Mouse (Mus musculus) embryonic facial prominence, embryonic 11.5 days (tissue): ENCODE data around the gene Asxl1. TPM values are rescaled to one million over a fixed set of nuclear protein-coding genes. Genes with fewer than 3 reads are reported as not detected.

Experiments
- ATAC-seq: fragments of 200-750 bp; cut with Nextera tagmentation; replicated peaks from 2 replicates; pipeline ENCODE4 v1.8.0; 2017; ENCODE audit warnings: low read depth; ENCODE audit not compliant: insufficient number of reproducible peaks, low FRiP score, low TSS enrichment
- DNase-seq: peaks from one replicate; pipeline ENCODE4 v3.0.0-alpha.2; 2015; ENCODE audit warnings: low spot score
- H3K27ac ChIP-seq: fragments of 300-500 bp; sonication (generic); replicated peaks from 2 replicates; pipeline ENCODE4 v1.5.1; 2014; ENCODE audit warnings: mild to moderate bottlenecking, low read depth, low read length, control low read depth
- H3K27me3 ChIP-seq: fragments of 300-500 bp; sonication (generic); 2 replicates; pipeline ENCODE4 v1.6.1; 2014; ENCODE audit warnings: mild to moderate bottlenecking, low read length, moderate library complexity, mixed read lengths; ENCODE audit not compliant: control insufficient read depth, insufficient read depth
- H3K36me3 ChIP-seq: fragments of 300-500 bp; sonication (generic); replicated peaks from 2 replicates; pipeline ENCODE4 v1.6.1; 2014; ENCODE audit warnings: low read depth, mild to moderate bottlenecking, low read length, moderate library complexity, mixed read lengths; ENCODE audit not compliant: control insufficient read depth, insufficient read depth
- H3K4me1 ChIP-seq: fragments of 300-500 bp; sonication (generic); 2 replicates; pipeline ENCODE4 v1.6.1; 2014; ENCODE audit warnings: low read length, mixed read lengths; ENCODE audit not compliant: control insufficient read depth, insufficient read depth
- H3K4me2 ChIP-seq: fragments of 300-500 bp; sonication (generic); 2 replicates; pipeline ENCODE4 v1.6.1; 2014; ENCODE audit warnings: low read depth, mild to moderate bottlenecking, control low read depth, low read length, moderate library complexity
- H3K4me3 ChIP-seq: fragments of 300-500 bp; sonication (generic); 2 replicates; pipeline ENCODE4 v1.5.1; 2014; ENCODE audit warnings: low read depth, low read length, control low read depth
- H3K9ac ChIP-seq: fragments of 300-500 bp; sonication (generic); replicated peaks from 2 replicates; pipeline ENCODE4 v1.6.1; 2014; ENCODE audit warnings: mild to moderate bottlenecking, control low read depth, low read length
- H3K9me3 ChIP-seq: fragments of 300-500 bp; sonication (generic); replicated peaks from 2 replicates; pipeline ENCODE4 v1.6.1; 2016; ENCODE audit warnings: mild to moderate bottlenecking, low read length, inconsistent platforms, mixed read lengths; ENCODE audit not compliant: control insufficient read depth
- WGBS: fragments of 180-500 bp; shearing (Covaris S2); extraction: QIAGEN DNeasy Blood & Tissue Kit; methylation state at CpG from one replicate; pipeline ENCODE4 v1.1.7; 2014; 5-methylcytosine and 5-hydroxymethylcytosine counted together
- polyA plus RNA-seq: library from polyadenylated mRNA; unstranded; fragments of >200 nt; fragmentation: Nextera tagmentation; extraction: Ambion mirVana; gene quantifications from 2 replicates; pipeline ENCODE4 v1.2.1, GENCODE M21; 2014

The Asxl1 gene
- polyA plus RNA-seq, 1 experiment from 2014 or later, result 21.0 TPM

DNA sequence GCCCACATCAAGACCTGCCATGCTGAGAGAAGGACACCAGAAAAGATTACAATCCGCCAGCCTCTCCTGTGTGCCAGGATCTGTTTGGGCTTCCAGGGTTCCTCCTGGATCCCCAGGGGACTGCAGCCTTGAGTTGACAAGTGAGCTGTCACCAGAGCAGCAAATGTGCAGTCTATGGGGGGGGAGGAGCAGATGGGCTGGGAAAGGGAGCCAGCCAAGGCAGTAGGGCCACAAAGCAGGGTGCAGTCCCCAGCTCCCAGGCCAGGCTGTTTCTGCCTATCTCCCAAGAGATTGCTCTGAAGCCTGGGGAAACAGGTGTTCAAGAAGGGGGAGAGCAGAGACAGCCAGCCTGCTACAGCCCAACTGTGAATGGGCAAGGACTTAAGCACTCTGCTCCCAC lies 72.8 kb downstream of the Asxl1 start:
- Histone ChIP-seq H3K4me2 (no peak overlapping the region), H3K4me1 (no peaks in the 10 kb centered on the region; the same call in 1 of the 2 replicates), H3K36me3 (peaks cover 14% of the 10 kb centered on the region), H3K27me3 (no peaks in the 10 kb centered on the region), H3K27ac (no peak overlapping the region), H3K4me3 (no peak overlapping the region), H3K9ac (no peak overlapping the region), H3K9me3 (no peaks in the 10 kb centered on the region)
- ATAC-seq (no peak), DNase-seq (no peak)
- WGBS, result 95% methylated on average over 1 of the region's 1 CpGs

DNA sequence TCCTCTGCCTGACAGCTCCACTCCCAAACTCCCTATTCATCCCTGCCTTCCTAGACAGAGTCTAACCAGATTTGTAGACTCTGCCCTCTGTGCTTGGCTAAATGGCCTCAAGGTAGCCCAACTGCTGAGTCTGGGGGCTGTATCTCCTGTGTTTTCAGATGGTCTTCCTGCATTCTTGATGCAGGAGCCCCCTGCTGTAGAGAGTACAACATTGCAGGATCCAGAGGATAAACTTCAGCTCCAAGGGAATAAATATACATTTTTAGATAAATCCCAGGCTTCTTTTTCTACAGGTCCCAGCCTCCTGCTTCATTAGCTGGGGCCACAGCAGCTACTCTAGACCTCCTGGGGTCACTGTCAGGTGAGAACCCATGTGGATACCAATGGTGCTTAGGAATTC lies 75.6 kb downstream of the Asxl1 start:
- no peak overlapping the region for H3K9ac ChIP-seq
- peaks cover 14% of the 10 kb centered on the region for H3K36me3 ChIP-seq
- no peaks in the 10 kb centered on the region for H3K27me3 ChIP-seq
- no peak for ATAC-seq
- no peak overlapping the region for H3K27ac ChIP-seq
- no peaks in the 10 kb centered on the region for H3K9me3 ChIP-seq
- DNase-seq, result peak; percentile 36
- no peak overlapping the region for H3K4me3 ChIP-seq
- H3K4me1 ChIP-seq, result peaks cover 4% of the 10 kb centered on the region
- no peak overlapping the region for H3K4me2 ChIP-seq

- H3K4me3 ChIP-seq, result no peak overlapping the region
- H3K27me3 ChIP-seq, result no peaks in the 10 kb centered on the region
- DNase-seq (peak; percentile 36), ATAC-seq (no peak; the same call in 1 of the 2 replicates)
- WGBS, result 29% methylated on average over 5 of the region's 5 CpGs
- no peak overlapping the region for H3K4me2 ChIP-seq
- H3K4me1 ChIP-seq, result peaks cover 7% of the 10 kb centered on the region
- no peaks in the 10 kb centered on the region for H3K9me3 ChIP-seq
- no peak overlapping the region for H3K27ac ChIP-seq
- H3K9ac ChIP-seq, result no peak overlapping the region
- H3K36me3 ChIP-seq, result peaks cover 14% of the 10 kb centered on the region
Measured at GRCm38 (mm10) chr2:153422051-153422450, 76.4 kb downstream of the Asxl1 start.

DNA sequence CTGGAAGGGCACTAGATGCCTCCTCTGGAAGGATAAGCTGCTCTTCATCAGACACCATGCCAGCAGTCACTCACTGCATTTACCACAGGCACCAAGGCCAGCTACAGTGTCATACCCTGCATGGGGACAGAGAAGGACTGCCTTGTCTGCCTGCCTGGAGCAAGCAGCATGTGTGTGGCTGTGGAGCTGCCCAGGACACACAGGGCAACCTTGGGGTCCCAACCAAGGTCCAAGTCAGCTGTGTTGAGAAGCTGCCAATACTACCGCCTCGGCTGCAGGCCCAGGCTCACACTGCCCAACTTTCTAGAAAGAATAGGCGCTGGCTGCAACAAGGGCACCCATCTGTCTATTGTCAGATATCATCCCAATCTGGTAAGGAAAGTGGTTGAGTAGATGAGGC lies 77.5 kb downstream of the Asxl1 start:
- 84% methylated on average over 3 of the region's 3 CpGs for WGBS
- no peak overlapping the region for H3K27ac ChIP-seq
- ATAC-seq, result no peak

DNA sequence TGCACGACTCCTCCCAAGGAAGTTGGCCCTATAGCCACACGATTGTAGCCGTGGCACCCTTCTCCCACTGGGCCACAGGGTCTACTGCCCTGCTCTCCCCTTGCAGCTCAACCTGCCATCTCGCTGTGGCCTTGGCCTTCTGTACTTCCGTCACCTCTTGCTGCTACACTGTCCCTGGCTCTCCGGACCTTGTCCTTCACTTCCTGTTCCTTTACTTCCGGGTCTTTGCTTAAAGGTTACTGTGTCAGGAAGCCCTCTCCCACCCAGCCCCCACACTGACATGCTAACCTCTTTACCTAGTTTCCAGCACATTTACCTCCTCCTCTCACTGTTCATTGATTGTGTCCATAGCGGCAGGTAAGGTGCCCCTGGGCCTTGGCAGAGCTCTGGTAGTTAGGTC lies 78.9 kb downstream of the Asxl1 start:
- Histone ChIP-seq H3K27ac (no peak overlapping the region), H3K27me3 (no peaks in the 10 kb centered on the region), H3K36me3 (peaks cover 5% of the 10 kb centered on the region), H3K9ac (no peak overlapping the region), H3K4me3 (no peak overlapping the region), H3K4me2 (no peak overlapping the region), H3K4me1 (peaks cover 7% of the 10 kb centered on the region), H3K9me3 (no peaks in the 10 kb centered on the region)
- DNase-seq, result no peak
- ATAC-seq, result no peak
- 79% methylated on average over 8 of the region's 8 CpGs for WGBS

More for the DNA sequence above, 77.5 kb downstream of the Asxl1 start:
- H3K4me3 ChIP-seq, result no peak overlapping the region
- DNase-seq, result no peak
- H3K9me3 ChIP-seq, result no peaks in the 10 kb centered on the region
- H3K4me2 ChIP-seq, result no peak overlapping the region
- H3K9ac ChIP-seq, result no peak overlapping the region
- H3K4me1 ChIP-seq, result peaks cover 7% of the 10 kb centered on the region
- H3K27me3 ChIP-seq, result no peaks in the 10 kb centered on the region
- H3K36me3 ChIP-seq, result peaks cover 8% of the 10 kb centered on the region

GRCm38 (mm10) chr2:153425124-153425844 lies 79.7 kb downstream of the Asxl1 start:
- peak overlapping the region; percentile 25 for H3K27ac ChIP-seq
- DNase-seq (no peak), ATAC-seq (no peak)
- no peaks in the 10 kb centered on the region for H3K27me3 ChIP-seq
- H3K9ac ChIP-seq, result no peak overlapping the region
- no peaks in the 10 kb centered on the region; the same call in none of the 2 replicates for H3K36me3 ChIP-seq
- H3K4me2 ChIP-seq, result no peak overlapping the region
- H3K9me3 ChIP-seq, result no peaks in the 10 kb centered on the region
- peaks cover 7% of the 10 kb centered on the region for H3K4me1 ChIP-seq
- H3K4me3 ChIP-seq, result no peak overlapping the region
- WGBS, result 82% methylated on average over 4 of the region's 4 CpGs

DNA sequence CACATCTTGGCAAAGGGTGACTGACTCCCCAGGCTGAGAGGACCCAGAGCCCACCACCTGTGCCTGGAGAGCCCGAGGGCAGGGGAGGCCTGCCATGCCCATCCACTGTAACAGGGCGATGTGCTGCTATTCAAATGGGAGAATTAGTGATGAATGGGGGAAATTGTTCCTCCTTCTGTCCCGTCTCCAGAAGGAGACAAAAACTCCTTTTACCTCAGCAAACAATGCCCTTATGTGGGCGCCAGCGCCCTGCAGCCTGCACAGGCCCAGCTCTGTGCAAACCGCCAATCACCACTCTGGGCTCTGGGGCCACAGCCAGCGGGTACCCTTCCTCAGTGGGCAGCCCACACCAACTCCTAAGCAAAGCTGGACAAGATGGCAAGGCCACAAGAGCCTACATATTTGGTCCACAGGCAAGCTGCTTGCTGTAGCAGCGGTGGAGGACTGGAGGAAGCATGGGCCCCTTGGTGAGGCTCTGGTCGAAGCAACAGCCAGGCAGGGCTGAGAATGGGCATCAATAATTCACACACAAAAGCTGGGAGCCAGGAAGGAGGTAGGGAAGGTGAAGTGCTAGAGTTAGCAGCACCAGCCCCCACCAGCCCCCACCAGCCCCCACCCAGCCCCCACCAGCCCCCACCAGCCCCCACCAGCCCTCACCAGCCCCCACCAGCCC lies 80.5 kb downstream of the Asxl1 start:
- H3K4me1 ChIP-seq, result peaks cover 7% of the 10 kb centered on the region
- no peak overlapping the region for H3K4me3 ChIP-seq
- H3K9me3 ChIP-seq, result no peaks in the 10 kb centered on the region
- no peaks in the 10 kb centered on the region for H3K27me3 ChIP-seq
- DNase-seq, result no peak
- 0 out of 2 replicates have a peak, but pooled peaks have one; percentile 30 for ATAC-seq
- H3K36me3 ChIP-seq, result peaks cover 6% of the 10 kb centered on the region
- WGBS, result 33% methylated on average over 9 of the region's 9 CpGs
- no peak overlapping the region for H3K4me2 ChIP-seq
- H3K9ac ChIP-seq, result no peak overlapping the region
- H3K27ac ChIP-seq, result peak overlapping the region; percentile 25

DNA sequence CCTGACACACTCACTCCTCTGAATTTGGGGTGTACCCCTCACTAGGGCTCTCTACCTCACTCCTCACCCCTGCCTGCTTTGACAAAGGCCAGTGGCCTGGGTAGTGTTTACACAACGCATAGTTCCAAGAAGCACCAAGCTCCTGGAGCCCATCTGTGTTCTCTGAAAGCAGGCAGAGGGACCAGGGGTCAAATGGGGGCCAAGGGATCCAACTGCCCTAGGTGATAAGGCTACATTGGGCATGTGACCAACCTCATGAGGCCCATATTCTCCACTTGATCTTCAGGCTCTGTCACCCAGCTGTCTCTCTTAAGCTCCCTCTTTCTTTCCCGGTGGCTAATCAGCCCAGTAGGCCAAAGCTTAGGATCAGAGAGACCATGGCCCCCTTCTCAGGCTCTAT lies 81.3 kb downstream of the Asxl1 start:
- Histone ChIP-seq H3K9ac (no peak overlapping the region), H3K36me3 (peaks cover 10% of the 10 kb centered on the region), H3K27me3 (no peaks in the 10 kb centered on the region), H3K9me3 (no peaks in the 10 kb centered on the region), H3K4me3 (no peak overlapping the region), H3K4me2 (no peak overlapping the region), H3K4me1 (peaks cover 7% of the 10 kb centered on the region), H3K27ac (no peak overlapping the region)
- DNase-seq (peak; percentile 36), ATAC-seq (no peak)
- WGBS, result 15% methylated on average over 2 of the region's 2 CpGs
